Comparison of ENCODE assay signal across 10 mouse cellular contexts in genomic region chr5:74980574-74980973, GRCm38 (mm10).
"Had no signal": no experiment of that assay in that cellular context is flagged by ENCODE, and none has a peak within 500 bp of the region (broad histone marks: within the 10 kb centered on the region; RNA-seq: fewer than 3 reads in every experiment).

No protein-coding gene starts in this region.

- H3K4me2 ChIP-seq: limb, embryonic 13.5 days had no signal

- H3K9me3 ChIP-seq: limb, embryonic 13.5 days had no signal

- H3K27ac ChIP-seq: layer of hippocampus, adult 2 months; limb, embryonic 13.5 days; liver, embryonic 14.5 days; stomach, postnatal 0 days had no signal

- H3K9ac ChIP-seq: limb, embryonic 13.5 days; liver, embryonic 14.5 days had no signal

- ATAC-seq: lung, postnatal 0 days had no signal

- DNase-seq: kidney, adult 18-20 months; kidney, postnatal 10 days; lung, adult 18-20 months; lung, postnatal 36 days; thymus, postnatal 4 days had no signal

- H3K36me3 ChIP-seq: limb, embryonic 13.5 days had no signal

- H3K27me3 ChIP-seq: limb, embryonic 13.5 days had no signal

- H3K4me3 ChIP-seq: layer of hippocampus, adult 2 months; limb, embryonic 13.5 days had no signal
